Mouse (Mus musculus): ENCODE results near the gene Rgmb.

Rgmb gene

DNA sequence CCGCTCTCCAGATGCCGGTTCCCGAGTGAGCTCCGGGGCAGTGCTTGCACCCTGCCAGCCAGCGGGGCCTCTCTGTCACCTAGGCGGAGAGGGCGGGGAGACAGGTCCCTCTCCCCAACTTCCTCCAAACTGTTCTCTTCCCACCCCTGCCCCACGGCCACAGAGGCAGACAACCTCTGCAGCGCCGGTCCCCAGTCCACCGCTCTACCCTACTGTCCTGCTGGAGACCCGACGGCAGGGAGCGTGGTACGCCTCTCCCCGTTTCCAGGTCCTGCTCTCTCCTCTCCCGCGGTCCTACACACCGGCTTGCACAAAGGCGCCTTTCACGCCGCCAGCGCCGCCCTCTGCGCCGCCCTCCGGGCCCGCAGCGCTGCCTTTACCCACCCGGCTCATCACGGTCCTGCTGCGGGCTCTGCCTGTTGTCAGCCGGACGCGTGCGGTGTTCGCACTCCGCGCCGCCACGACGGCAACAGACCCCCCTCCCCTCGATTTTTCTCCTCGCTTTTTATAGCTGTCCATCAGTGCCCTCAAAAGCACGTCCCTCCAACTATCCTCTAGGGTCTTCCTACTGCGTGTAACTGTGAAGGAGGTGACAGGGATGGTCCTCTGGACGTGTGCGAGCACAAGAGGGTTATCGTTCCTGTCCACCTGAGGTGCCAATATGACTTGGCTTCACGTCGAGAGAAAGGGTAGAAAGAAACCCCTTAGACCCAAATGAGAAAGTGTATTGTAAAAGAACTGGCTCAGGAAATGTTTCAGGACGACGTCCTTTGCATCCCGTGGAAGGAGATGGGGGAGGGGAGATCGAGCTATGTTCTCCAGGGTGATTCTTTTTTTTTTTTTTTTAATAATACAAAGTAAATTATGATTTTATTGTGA, at the start of gene Rgmb:
TSS of gene Rgmb (minus strand) at position 274 of the 879 bp plus-strand sequence.
- DNase-seq (ENCODE audit: low spot score in 2 of 2), result no peak

DNA sequence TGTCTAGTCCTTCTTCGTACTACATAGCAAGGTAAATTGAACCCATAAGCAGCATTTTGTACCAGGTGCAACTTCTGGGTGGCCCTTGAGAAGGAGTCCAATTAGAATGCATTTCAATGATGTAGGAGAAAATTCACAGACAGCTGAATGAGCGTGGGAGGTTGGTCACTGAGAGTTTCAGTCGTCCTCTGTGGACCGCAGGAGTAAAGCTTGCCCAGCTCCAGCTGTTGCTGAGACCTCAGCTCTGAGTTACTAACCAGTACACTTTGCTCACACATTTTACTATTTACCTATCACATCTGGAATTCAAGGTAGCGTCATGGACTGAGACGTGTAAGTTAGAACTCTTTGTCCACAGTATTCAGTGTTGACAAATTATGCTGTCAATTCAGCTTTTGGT, 43.9 kb upstream of the Rgmb start:
- no peak for DNase-seq (ENCODE audit: low spot score in 2 of 2)

DNA sequence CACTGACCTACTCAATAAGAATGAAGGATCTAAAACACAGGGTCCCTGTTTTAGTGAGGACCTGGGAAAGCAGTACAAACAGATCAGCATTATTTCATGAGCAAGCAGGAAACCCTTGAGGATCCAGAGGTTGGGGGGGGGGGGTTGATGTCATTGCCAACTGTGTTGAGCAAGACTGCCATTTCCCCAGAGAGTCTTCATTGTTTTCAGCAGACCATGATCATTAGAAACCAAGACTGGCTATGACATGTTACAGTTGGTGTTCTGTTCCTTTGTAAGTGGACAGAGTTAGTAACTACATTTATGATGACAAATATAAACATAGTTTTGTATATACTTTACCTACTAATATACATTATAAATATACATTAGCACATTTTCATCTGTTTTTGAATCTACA, 41.3 kb upstream of the Rgmb start:
- no peak for DNase-seq (ENCODE audit: low spot score in 2 of 2)

- no peak for DNase-seq (ENCODE audit: low spot score in 2 of 2)
Observed at GRCm38 (mm10) chr17:15865249-15865648, 34.4 kb upstream of the Rgmb start.

GRCm38 (mm10) chr17:15862355-15862754, 31.5 kb upstream of the Rgmb start:
- DNase-seq (ENCODE audit: low spot score in 2 of 2), result no peak

GRCm38 (mm10) chr17:15853121-15853520, 22.3 kb upstream of the Rgmb start:
- DNase-seq (ENCODE audit: low spot score in 2 of 2), result no peak

DNA sequence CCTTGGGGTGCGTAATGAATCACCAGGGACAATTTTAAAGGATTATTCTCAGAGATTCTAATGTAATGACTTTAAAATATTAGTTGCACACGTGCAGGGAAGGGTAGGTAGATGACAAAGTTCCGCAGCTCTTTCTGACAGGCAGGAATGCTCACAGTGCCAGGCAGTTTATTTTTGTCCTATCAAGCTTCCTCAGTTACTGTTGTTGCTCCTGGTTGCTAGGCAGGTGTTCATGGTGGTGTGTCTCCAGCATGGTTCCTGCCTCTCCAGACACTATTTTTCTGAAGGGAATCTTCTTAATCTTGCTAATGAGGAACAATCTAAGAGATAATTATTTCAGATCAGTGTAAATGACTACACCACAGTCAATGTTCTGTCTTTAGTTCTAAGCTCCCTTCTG, 19.7 kb upstream of the Rgmb start:
- DNase-seq (ENCODE audit: low spot score in 2 of 2), result no peak

- DNase-seq (ENCODE audit: low spot score in 2 of 2), result no peak
Observed at GRCm38 (mm10) chr17:15841425-15841824, 10.6 kb upstream of the Rgmb start.

DNA sequence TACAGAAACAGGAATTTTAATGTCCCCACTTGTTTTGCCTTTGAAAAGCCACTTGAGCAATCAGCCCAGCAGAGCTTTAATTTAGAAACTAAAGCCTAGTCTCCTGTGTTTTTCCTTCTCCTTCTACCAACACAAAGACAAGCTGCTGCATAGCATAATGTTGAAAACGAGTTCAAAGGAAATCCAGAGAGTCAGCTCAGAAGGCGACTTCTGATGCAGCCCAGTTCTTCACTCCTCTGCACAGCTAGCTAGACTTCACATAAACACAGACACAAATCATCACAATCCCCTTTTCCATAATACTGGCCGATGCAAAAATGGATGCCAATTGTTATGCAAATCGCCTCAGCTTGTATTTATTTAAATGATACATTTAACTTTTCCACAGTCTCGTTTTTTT, 1.6 kb upstream of the Rgmb start:
- no peak for DNase-seq (ENCODE audit: low spot score in 2 of 2)

DNA sequence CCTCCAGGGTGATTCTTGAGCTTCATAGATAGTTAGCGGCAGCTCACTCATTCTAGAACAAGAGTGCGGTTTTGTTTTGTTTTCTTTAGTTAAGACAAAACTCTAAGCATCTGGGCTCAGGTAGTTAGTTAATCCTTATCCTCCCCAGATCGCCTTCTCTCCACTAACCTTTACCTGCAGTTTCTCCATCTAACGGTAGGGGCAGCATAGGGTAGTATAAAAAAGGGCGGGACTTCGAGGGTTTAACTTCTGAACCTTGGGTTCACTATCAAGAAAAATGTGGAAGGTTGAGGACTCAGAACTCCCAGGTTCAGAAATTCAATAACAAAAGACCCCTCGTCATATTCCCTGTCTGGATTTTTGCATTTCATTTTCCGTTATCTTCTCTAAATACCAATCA, 971 bp upstream of the Rgmb start:
- peak in 1 of 2 experiments; percentile 37 for DNase-seq (ENCODE audit: low spot score in 2 of 2)

DNA sequence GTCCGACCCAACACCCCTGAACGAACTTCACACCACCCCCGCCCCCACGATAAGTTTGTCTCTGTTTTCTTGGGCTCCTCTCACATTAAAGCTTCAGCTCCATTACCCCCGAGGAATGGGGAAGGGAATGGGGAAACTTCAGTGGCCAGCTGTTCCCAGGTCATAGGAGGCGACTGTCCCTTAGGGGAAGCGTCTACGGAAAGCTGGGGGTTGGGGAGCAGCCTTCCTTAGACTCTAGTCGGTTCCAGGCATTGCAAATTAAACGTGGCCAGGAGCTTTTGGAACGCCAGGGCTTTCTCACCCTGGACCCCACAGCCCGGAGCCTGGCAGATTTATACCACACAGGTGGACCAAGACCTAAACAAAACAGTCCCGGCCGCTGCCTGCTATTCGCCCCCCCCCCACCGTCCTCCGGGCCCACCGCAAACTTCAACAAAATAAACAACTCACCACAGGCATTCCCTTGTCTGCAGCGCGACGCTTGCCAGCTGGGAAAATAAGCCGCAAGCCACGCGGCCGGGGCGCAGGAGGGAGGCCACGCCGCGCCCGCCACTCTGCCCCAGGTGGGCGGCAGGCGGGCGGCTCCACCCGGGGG, 571 bp downstream of the Rgmb start:
- no peak for DNase-seq (ENCODE audit: low spot score in 2 of 2)

DNA sequence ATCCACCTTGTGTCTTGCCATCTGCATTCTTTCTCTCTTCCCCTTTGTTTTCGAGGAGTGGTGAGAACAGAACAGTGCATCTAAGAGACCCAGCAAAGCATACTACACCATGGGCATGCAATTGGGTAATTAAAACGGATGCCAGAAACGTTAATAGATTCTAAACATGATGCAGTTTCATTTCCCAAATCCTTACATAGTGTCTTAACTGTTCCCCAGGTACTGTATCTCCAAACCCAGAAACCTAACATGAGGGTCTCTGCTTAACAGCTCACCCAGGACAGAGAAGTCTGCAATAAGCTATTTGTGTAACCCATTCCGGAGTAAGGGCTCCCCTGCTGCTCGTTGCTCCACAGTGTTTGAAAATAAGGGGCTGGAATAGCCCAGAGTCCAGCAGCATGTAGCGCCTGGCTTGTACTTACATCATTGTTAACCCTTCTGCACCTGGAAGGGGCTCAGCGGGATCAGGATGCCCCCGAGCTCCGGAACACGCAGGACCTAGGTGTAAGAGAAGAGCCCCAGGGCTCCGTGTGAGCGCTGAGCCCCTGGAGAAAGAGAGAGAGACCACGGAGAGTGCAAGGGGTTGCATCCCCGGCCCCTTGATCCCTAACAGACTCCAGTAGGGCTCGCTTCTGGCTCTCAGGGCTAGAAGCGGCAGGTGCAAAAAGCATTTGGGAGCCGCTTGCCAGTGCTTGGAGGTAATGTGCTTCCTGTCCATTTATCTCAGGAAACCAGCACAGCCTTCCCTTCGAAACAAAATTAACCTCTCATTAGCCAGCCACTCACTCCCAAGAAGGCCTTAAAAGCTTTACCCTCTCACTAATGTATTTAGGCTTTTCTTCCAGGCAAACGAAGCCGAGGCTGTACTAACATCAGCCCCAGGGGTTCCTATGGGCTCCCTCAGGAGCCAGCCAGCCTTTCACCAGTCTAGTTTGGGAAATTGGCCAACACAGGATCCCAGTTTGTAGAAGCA, 1.4 kb downstream of the Rgmb start:
- no peak for DNase-seq (ENCODE audit: low spot score in 2 of 2)

DNA sequence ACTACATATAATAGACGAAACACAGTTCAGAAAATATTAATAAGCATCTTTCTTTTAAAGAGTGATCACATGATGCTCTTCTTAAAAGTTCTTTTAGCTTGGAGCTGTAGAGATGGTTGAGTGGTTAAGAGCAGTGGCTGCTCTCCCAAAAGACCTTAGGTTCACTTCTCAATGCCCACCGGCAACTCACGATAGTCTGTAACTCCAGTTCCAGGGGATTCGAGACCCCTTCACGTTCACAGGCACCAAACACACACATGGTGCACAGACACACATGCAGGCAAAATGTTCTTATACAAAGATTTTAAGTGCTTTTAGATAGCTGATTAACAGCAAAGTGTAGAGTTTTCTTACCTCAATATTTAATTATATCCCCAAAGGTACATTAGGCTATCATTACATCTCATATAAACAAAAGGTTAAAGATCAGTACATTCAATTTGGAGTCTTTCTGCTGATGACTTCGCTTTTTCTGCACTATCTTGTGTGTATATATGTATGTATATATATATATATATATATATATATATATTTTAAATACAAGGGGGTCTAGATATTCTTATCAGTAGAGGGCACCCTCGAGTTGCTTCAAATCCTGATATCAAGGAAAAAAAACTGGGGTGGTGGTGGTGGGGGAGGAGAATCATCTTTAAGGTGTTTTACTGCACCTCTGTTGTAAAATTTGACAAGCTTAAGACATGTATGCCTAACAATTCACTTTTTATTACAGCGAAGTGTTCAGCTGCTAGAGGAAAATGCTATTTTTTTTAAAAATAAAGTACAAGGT, 2.5 kb downstream of the Rgmb start:
- no peak for DNase-seq (ENCODE audit: low spot score in 2 of 2)

- DNase-seq (ENCODE audit: low spot score in 2 of 2), result no peak
Observed at GRCm38 (mm10) chr17:15826928-15827327, 3.9 kb downstream of the Rgmb start.

GRCm38 (mm10) chr17:15826444-15826909, 4.4 kb downstream of the Rgmb start:
- DNase-seq (ENCODE audit: low spot score in 2 of 2), result peak; percentile 55 to 82

- DNase-seq (ENCODE audit: low spot score in 2 of 2), result peak in 1 of 2 experiments; percentile 2
Observed at GRCm38 (mm10) chr17:15825481-15826396, 5.1 kb downstream of the Rgmb start.

DNA sequence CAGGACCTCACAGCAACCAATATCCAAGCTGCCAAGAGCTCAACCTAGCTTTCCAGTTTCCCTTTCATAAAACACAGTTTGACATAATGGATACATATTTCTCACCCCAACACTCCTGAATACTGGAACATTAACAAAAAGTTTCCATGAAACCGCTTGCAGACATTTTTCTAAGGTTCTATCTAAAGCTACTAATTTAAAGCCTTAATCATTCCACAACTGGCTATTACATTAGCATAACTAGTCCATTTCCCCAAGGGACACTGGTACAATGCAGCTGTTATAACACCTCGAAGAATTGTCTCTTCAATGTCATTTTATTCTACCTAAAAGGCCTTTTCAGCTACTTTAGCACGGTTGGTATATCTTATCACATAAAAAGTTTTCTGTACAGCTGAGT, 6.0 kb downstream of the Rgmb start:
- DNase-seq (ENCODE audit: low spot score in 2 of 2), result no peak

GRCm38 (mm10) chr17:15824337-15824736, 6.5 kb downstream of the Rgmb start:
- DNase-seq (ENCODE audit: low spot score in 2 of 2), result no peak

GRCm38 (mm10) chr17:15823838-15824237, 7.0 kb downstream of the Rgmb start:
- DNase-seq (ENCODE audit: low spot score in 2 of 2), result no peak

DNA sequence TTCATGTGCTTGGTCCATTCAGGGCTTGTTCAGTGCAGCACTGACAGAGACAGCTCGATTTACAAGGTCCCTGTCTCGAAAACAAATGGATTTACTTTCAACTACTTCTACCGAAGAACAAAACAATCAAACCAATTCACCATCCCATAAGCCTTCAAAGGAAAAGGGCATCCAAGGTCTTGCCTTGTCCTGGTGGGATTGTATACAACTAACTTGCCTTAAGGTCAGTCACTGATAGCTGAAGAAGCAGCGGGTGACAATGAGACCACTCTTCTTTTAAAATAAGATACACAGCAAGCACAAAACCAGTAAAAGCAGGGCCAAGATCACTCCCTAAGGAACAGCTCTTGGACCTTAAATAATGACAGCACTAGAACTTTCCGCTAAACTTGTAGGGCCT, 7.6 kb downstream of the Rgmb start:
- DNase-seq (ENCODE audit: low spot score in 2 of 2), result no peak
